Mouse (Mus musculus): ENCODE measurements around the gene Cfap77.

The Cfap77 gene

GRCm38 (mm10) chr2:28930571-28930970, 124.3 kb downstream of the Cfap77 start:
- no peak for DNase-seq (ENCODE audit: low spot score)

- DNase-seq (ENCODE audit: low spot score), result peak; percentile 69
These were observed 131.0 kb downstream of the Cfap77 start for GRCm38 (mm10) chr2:28923912-28924311.

GRCm38 (mm10) chr2:28919001-28919400, 135.9 kb downstream of the Cfap77 start:
- no peak for DNase-seq (ENCODE audit: low spot score)

- no peak for DNase-seq (ENCODE audit: low spot score)
These were observed 137.1 kb downstream of the Cfap77 start for GRCm38 (mm10) chr2:28917518-28918361.

- no peak for DNase-seq (ENCODE audit: low spot score)
These were observed 137.7 kb downstream of the Cfap77 start for GRCm38 (mm10) chr2:28917156-28917517.

GRCm38 (mm10) chr2:28916513-28916865, 138.4 kb downstream of the Cfap77 start, which contains the start of gene Barhl1:
Barhl1 (minus strand) TSS chr2:28916668.
- DNase-seq (ENCODE audit: low spot score), result no peak

GRCm38 (mm10) chr2:28915768-28916512, 138.9 kb downstream of the Cfap77 start:
- peak; percentile 74 for DNase-seq (ENCODE audit: low spot score)

- DNase-seq (ENCODE audit: low spot score), result no peak
These were observed 139.6 kb downstream of the Cfap77 start for GRCm38 (mm10) chr2:28915104-28915738.

- DNase-seq (ENCODE audit: low spot score), result no peak
These were observed 140.7 kb downstream of the Cfap77 start for GRCm38 (mm10) chr2:28914121-28914520.

- DNase-seq (ENCODE audit: low spot score), result no peak
These were observed 141.9 kb downstream of the Cfap77 start for GRCm38 (mm10) chr2:28912961-28913360.

GRCm38 (mm10) chr2:28912039-28912700, 142.7 kb downstream of the Cfap77 start:
- no peak for DNase-seq (ENCODE audit: low spot score)

- DNase-seq (ENCODE audit: low spot score), result no peak
These were observed 143.4 kb downstream of the Cfap77 start for GRCm38 (mm10) chr2:28911331-28912038.

- no peak for DNase-seq (ENCODE audit: low spot score)
These were observed 144.0 kb downstream of the Cfap77 start for GRCm38 (mm10) chr2:28910877-28911276.

GRCm38 (mm10) chr2:28909818-28910710, 144.8 kb downstream of the Cfap77 start:
- no peak for DNase-seq (ENCODE audit: low spot score)

GRCm38 (mm10) chr2:28909186-28909817, 145.6 kb downstream of the Cfap77 start:
- no peak for DNase-seq (ENCODE audit: low spot score)

- no peak for DNase-seq (ENCODE audit: low spot score)
These were observed 146.3 kb downstream of the Cfap77 start for GRCm38 (mm10) chr2:28908389-28909153.

- DNase-seq (ENCODE audit: low spot score), result no peak
These were observed 147.0 kb downstream of the Cfap77 start for GRCm38 (mm10) chr2:28907691-28908388.

GRCm38 (mm10) chr2:28905561-28905960, 149.3 kb downstream of the Cfap77 start:
- no peak for DNase-seq (ENCODE audit: low spot score)

GRCm38 (mm10) chr2:28904786-28905185, 150.1 kb downstream of the Cfap77 start:
- no peak for DNase-seq (ENCODE audit: low spot score)

All from ovary, postnatal 14 days (tissue).